26 mouse cellular contexts compared by ENCODE assay signal in genomic region chr8:117183664-117184377, GRCm38 (mm10). TPM values are rescaled to one million over a fixed set of nuclear protein-coding genes. Genes with fewer than 3 reads are reported as not detected.
DNase-seq lines count a peak whose midpoint lies in the region; ATAC-seq lines count a peak whose summit lies in the region.
"Had no signal": no experiment of that assay in that cellular context is flagged by ENCODE, and none has a peak within 500 bp of the region (broad histone marks: within the 10 kb centered on the region; RNA-seq: fewer than 3 reads in every experiment).

No protein-coding gene starts in this region.

- H3K9ac ChIP-seq in midbrain, embryonic 14.5 days (replicated peaks; ENCODE audit: low read length): 0 out of 2 replicates have a peak overlapping the region, but pooled peaks have one; percentile 6
- no peak overlapping the region for H3K9ac ChIP-seq in midbrain, embryonic 13.5 days (replicated peaks)
- H3K9ac ChIP-seq: embryonic facial prominence, embryonic 12.5 days; embryonic facial prominence, embryonic 15.5 days; forebrain, postnatal 0 days; hindbrain, embryonic 14.5 days had no signal

- H3K36me3 ChIP-seq in midbrain, embryonic 14.5 days (ENCODE audit: control insufficient read depth, insufficient read depth, low read length): peaks cover 41% of the 10 kb centered on the region
- H3K36me3 ChIP-seq in midbrain, embryonic 13.5 days: peaks cover 41% of the 10 kb centered on the region
- H3K36me3 ChIP-seq in limb, embryonic 10.5 days: peaks cover 49% of the 10 kb centered on the region

- no peaks in the 10 kb centered on the region for H3K27me3 ChIP-seq in midbrain, embryonic 14.5 days (ENCODE audit: control insufficient read depth, insufficient read depth, low read length)
- no peaks in the 10 kb centered on the region for H3K27me3 ChIP-seq in midbrain, embryonic 13.5 days
- H3K27me3 ChIP-seq in limb, embryonic 10.5 days (ENCODE audit: low read depth, poor library complexity, severe bottlenecking): no peaks in the 10 kb centered on the region
- H3K27me3 ChIP-seq: CH12.LX; embryonic facial prominence, embryonic 12.5 days; embryonic facial prominence, embryonic 15.5 days; Patski had no signal

- no peaks in the 10 kb centered on the region for H3K4me1 ChIP-seq in midbrain, embryonic 14.5 days (ENCODE audit: control insufficient read depth, insufficient read depth, low read length)
- H3K4me1 ChIP-seq in midbrain, embryonic 13.5 days (replicated peaks): no peaks in the 10 kb centered on the region
- H3K4me1 ChIP-seq in limb, embryonic 10.5 days: 0 out of 2 replicates have a peak, but pooled peaks cover 6% of the 10 kb centered on the region
- H3K4me1 ChIP-seq: embryonic facial prominence, embryonic 12.5 days; embryonic facial prominence, embryonic 15.5 days had no signal

- no peak overlapping the region for H3K4me2 ChIP-seq in midbrain, embryonic 14.5 days (ENCODE audit: low read length)
- no peak overlapping the region for H3K4me2 ChIP-seq in midbrain, embryonic 13.5 days (replicated peaks)
- H3K4me2 ChIP-seq: embryonic facial prominence, embryonic 12.5 days; embryonic facial prominence, embryonic 15.5 days; heart, embryonic 11.5 days; hindbrain, embryonic 14.5 days had no signal

- ATAC-seq in midbrain, embryonic 14.5 days (ENCODE audit: low FRiP score, low TSS enrichment): no peak
- ATAC-seq in midbrain, embryonic 13.5 days: no peak
- ATAC-seq in granulocyte monocyte progenitor cell, adult 5-6 weeks (replicated peaks; ENCODE audit: poor library complexity, severe bottlenecking): peak; percentile 94
- ATAC-seq in megakaryocyte progenitor cell, adult 5-6 weeks (replicated peaks; ENCODE audit: poor library complexity): peak; percentile 84
- ATAC-seq: forebrain, embryonic 14.5 days; forebrain, postnatal 0 days; hindbrain, postnatal 0 days; Patski had no signal

- H3K9me3 ChIP-seq in midbrain, embryonic 14.5 days (ENCODE audit: control insufficient read depth, low read length): no peaks in the 10 kb centered on the region
- H3K9me3 ChIP-seq in midbrain, embryonic 13.5 days: no peaks in the 10 kb centered on the region
- no peaks in the 10 kb centered on the region for H3K9me3 ChIP-seq in limb, embryonic 10.5 days (replicated peaks)
- H3K9me3 ChIP-seq: embryonic facial prominence, embryonic 12.5 days; embryonic facial prominence, embryonic 15.5 days; G1E had no signal

- 93% methylated on average over 8 of the region's 8 CpGs for WGBS in midbrain, embryonic 14.5 days
- WGBS in midbrain, embryonic 13.5 days: 92% methylated on average over 8 of the region's 8 CpGs
- WGBS in limb, embryonic 10.5 days: 93% methylated on average over 8 of the region's 8 CpGs

- H3K27ac ChIP-seq in midbrain, embryonic 14.5 days (replicated peaks; ENCODE audit: low read depth, low read length): no peak overlapping the region
- H3K27ac ChIP-seq in midbrain, embryonic 13.5 days: no peak overlapping the region
- no peak overlapping the region for H3K27ac ChIP-seq in limb, embryonic 10.5 days
- H3K27ac ChIP-seq: embryonic facial prominence, embryonic 12.5 days; embryonic facial prominence, embryonic 15.5 days; hindbrain, embryonic 14.5 days; hindbrain, postnatal 0 days had no signal

- no peak for DNase-seq in midbrain, embryonic 14.5 days
- no peak for DNase-seq in limb, embryonic 10.5 days (ENCODE audit: low spot score)
- DNase-seq in right cerebral cortex, postnatal 10 days (ENCODE audit: low spot score in 2 of 2): no peak
- DNase-seq in urinary bladder, postnatal 14 days (ENCODE audit: low spot score): no peak
- DNase-seq: adrenal gland, postnatal 10 days; adrenal gland, postnatal 36 days; B cell, adult 2 months; cerebellum, adult 18-20 months; cerebellum, adult 9-10 months; cerebellum, postnatal 14 days; forebrain, postnatal 0 days; gastrocnemius, postnatal 36 days; heart, adult 11 months; heart, postnatal 36 days had no signal

- H3K4me3 ChIP-seq in midbrain, embryonic 14.5 days (replicated peaks; ENCODE audit: low read depth, low read length): no peak overlapping the region
- no peak overlapping the region for H3K4me3 ChIP-seq in midbrain, embryonic 13.5 days (replicated peaks)
- no peak overlapping the region for H3K4me3 ChIP-seq in limb, embryonic 10.5 days
- H3K4me3 ChIP-seq: embryonic facial prominence, embryonic 12.5 days; embryonic facial prominence, embryonic 15.5 days had no signal

RNA-seq across cellular contexts. Expression of gene Gan, which starts 25.9 kb away (rescaled TPM):
- 4.9 and 7.1 TPM in 2 replicates for polyA plus RNA-seq in midbrain, embryonic 14.5 days (2014; fragmentation: Nextera tagmentation; extraction: Ambion mirVana)
- polyA plus RNA-seq in midbrain, embryonic 13.5 days (2015; fragmentation: Nextera tagmentation; extraction: Ambion mirVana): 2.9 and 3.0 TPM in 2 replicates
- 5.9 and 7.6 TPM in 2 replicates for total RNA-seq in granulocyte monocyte progenitor cell, adult 5-6 weeks (2014; fragmentation: Nextera tagmentation)
- 3.4 and 6.4 TPM in 2 replicates for total RNA-seq in granulocyte monocyte progenitor cell, adult 5-6 weeks (2017)
- 4.2 and 4.7 TPM in 2 replicates for total RNA-seq in megakaryocyte progenitor cell, adult 5-6 weeks (2015)
- 3.3 and 3.9 TPM in 2 replicates for total RNA-seq in megakaryocyte progenitor cell, adult 5-6 weeks (2017)
- polyA plus RNA-seq in limb, embryonic 10.5 days (2016; fragmentation: Nextera tagmentation; extraction: Ambion mirVana): 2.2 and 2.7 TPM in 2 replicates

Comparison
In these comparisons a context has a peak if more than half of its experiments do, and no peak if none do; other contexts are left out.
1. ATAC-seq: peak in granulocyte monocyte progenitor cell, adult 5-6 weeks (single experiment) and megakaryocyte progenitor cell, adult 5-6 weeks (single experiment); none in midbrain, embryonic 14.5 days (single experiment) and midbrain, embryonic 13.5 days (single experiment).